Mouse (Mus musculus): ENCODE data around the gene Cadm1.

DNA sequence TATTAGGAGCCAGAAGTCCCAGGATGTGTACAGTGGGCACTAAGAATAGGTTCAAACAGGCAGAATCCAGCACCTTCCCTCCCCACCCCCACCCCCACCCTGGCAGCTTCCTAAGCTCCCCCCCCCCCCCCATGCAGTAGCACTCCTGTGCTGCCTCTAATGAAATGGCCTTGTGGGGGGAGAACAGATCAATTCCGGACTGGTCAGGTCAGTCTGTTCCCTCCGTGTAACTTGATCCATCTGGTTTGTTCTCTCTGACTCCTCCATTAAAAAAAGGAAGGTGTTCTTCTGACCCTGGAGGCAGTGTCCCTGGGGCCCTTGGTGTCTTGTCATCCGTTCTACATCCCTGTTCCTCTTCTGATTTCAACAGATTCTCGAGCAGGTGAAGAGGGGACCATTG, 317.8 kb downstream of the Cadm1 start:
- no peak for TF ChIP-seq CTCF (IDR thresholded peaks at IDR 0.05; ENCODE audit: low read depth)
- no peak for TF ChIP-seq EP300 (IDR thresholded peaks at IDR 0.05; ENCODE audit: low read depth)
